Mouse (Mus musculus): ENCODE measurements around the gene Syndig1. TPM values are rescaled to one million over a fixed set of nuclear protein-coding genes. Genes with fewer than 3 reads are reported as not detected.

Syndig1 gene
- polyA plus RNA-seq, 1 experiment from 2014 or later: 1.3 TPM

GRCm38 (mm10) chr2:149992921-149993320, 163.9 kb downstream of the Syndig1 start:
- Histone ChIP-seq H3K9me3 (replicated peaks) (no peaks in the 10 kb centered on the region), H3K27me3 (replicated peaks) (no peaks in the 10 kb centered on the region), H3K4me3 (no peak overlapping the region), H3K36me3 (no peaks in the 10 kb centered on the region), H3K9ac (no peak overlapping the region), H3K4me2 (no peak overlapping the region), H3K27ac (no peak overlapping the region), H3K4me1 (no peaks in the 10 kb centered on the region)
- WGBS (ENCODE audit: insufficient replicate concordance): 83% methylated on average over 4 of the region's 4 CpGs
- no peak for ATAC-seq

- H3K9ac ChIP-seq: no peak overlapping the region
- ATAC-seq: no peak
- H3K36me3 ChIP-seq: no peaks in the 10 kb centered on the region
- no peaks in the 10 kb centered on the region for H3K27me3 ChIP-seq (replicated peaks)
- no peaks in the 10 kb centered on the region for H3K9me3 ChIP-seq (replicated peaks)
- H3K27ac ChIP-seq: no peak overlapping the region
- WGBS (ENCODE audit: insufficient replicate concordance): 64% methylated on average over 5 of the region's 5 CpGs
- no peak overlapping the region for H3K4me2 ChIP-seq
- H3K4me3 ChIP-seq: no peak overlapping the region
- no peaks in the 10 kb centered on the region for H3K4me1 ChIP-seq
These were observed 167.5 kb downstream of the Syndig1 start for GRCm38 (mm10) chr2:149996382-149996964.

- no peak overlapping the region for H3K9ac ChIP-seq
- no peaks in the 10 kb centered on the region for H3K4me1 ChIP-seq
- H3K4me3 ChIP-seq: no peak overlapping the region
- H3K27ac ChIP-seq: no peak overlapping the region
- H3K4me2 ChIP-seq: no peak overlapping the region
- H3K9me3 ChIP-seq (replicated peaks): no peaks in the 10 kb centered on the region
- 71% methylated on average over 1 of the region's 2 CpGs for WGBS (ENCODE audit: insufficient replicate concordance)
- no peak for ATAC-seq
- H3K36me3 ChIP-seq: no peaks in the 10 kb centered on the region
- no peaks in the 10 kb centered on the region for H3K27me3 ChIP-seq (replicated peaks)
These were observed 168.6 kb downstream of the Syndig1 start for GRCm38 (mm10) chr2:149997657-149998056.

- Histone ChIP-seq H3K4me2 (no peak overlapping the region), H3K36me3 (no peaks in the 10 kb centered on the region), H3K4me3 (no peak overlapping the region), H3K27ac (no peak overlapping the region), H3K4me1 (no peaks in the 10 kb centered on the region), H3K9ac (no peak overlapping the region), H3K9me3 (replicated peaks) (no peaks in the 10 kb centered on the region), H3K27me3 (replicated peaks) (no peaks in the 10 kb centered on the region)
- ATAC-seq: no peak
- WGBS (ENCODE audit: insufficient replicate concordance): 73% methylated on average over 4 of the region's 4 CpGs
These were observed 169.5 kb downstream of the Syndig1 start for GRCm38 (mm10) chr2:149998373-149999108.

DNA sequence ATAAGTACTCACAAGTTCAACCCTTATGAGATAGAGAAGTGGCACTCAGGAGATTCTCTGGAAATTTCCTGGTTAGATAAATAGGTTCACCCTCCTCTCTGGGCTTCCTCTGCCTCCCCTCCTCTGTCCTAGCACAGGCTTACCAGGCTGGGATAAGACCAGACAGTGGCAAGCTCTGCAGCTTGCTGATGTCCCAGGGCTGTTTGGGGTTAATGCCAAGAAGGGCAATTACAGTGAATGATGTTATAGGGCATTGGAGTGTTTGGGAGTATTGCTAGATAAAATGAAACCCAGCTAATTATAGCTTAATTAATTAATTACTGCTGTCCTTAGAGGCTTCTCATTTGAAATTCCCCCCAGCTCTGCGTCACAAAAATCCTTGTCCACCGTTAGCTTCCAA, 171.6 kb downstream of the Syndig1 start:
- Histone ChIP-seq H3K4me3 (no peak overlapping the region), H3K4me2 (no peak overlapping the region), H3K4me1 (no peaks in the 10 kb centered on the region), H3K27ac (no peak overlapping the region), H3K36me3 (no peaks in the 10 kb centered on the region), H3K9me3 (replicated peaks) (no peaks in the 10 kb centered on the region), H3K9ac (no peak overlapping the region), H3K27me3 (replicated peaks) (no peaks in the 10 kb centered on the region)
- 65% methylated on average over 2 of the region's 2 CpGs for WGBS (ENCODE audit: insufficient replicate concordance)
- no peak for ATAC-seq

DNA sequence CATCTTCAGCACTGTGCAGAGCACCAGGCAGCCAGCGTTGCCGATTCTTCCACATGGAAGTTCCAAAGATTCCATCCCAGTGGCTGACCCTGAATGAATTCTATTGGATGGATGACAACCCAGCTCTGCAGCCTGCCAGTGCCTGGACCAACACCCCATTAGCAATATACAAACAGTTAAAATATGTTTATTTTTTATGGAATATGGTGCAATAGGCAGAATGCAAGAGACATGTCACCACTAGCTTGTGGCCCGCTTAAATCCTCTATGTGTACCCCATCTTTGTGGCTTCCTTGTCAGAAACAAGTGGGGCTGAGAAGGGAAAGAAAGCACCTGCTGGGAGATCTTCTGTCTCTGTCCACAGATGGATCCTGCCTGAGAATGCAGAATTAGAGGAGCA, 174.5 kb downstream of the Syndig1 start:
- H3K36me3 ChIP-seq: no peaks in the 10 kb centered on the region
- H3K9me3 ChIP-seq (replicated peaks): no peaks in the 10 kb centered on the region
- H3K27ac ChIP-seq: no peak overlapping the region
- H3K4me1 ChIP-seq: no peaks in the 10 kb centered on the region
- no peaks in the 10 kb centered on the region for H3K27me3 ChIP-seq (replicated peaks)
- H3K4me2 ChIP-seq: no peak overlapping the region
- ATAC-seq: no peak
- no peak overlapping the region for H3K9ac ChIP-seq
- no peak overlapping the region for H3K4me3 ChIP-seq
- WGBS (ENCODE audit: insufficient replicate concordance): 77% methylated on average over 3 of the region's 3 CpGs

DNA sequence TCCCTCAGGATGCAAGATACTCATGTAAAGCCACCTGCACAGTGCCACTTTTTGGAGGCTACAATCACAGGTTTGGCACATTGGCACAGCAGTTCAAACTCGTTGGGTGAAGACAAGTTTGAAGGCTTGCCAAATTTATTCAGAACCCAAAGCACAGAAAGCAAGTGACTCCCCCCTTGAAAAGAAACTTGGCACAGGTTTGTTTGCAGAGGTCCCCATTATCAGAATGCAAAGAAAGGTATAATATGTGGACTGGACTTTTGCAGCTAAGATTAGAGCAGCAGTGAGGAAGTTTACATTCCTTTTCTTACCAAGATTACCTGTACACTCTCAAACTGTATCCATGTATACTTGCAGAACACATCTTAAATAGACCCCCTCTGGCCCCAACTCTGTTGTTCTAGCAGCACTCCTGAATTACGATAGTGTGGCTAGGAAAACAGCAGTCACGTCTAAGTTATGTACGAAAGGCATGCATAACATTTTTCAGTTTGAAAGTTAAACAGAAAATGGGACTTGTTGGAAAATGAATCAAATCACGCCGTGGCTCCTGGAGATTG, 183.9 kb downstream of the Syndig1 start:
- Histone ChIP-seq H3K9me3 (replicated peaks) (no peaks in the 10 kb centered on the region), H3K4me3 (no peak overlapping the region), H3K27ac (no peak overlapping the region), H3K4me1 (no peaks in the 10 kb centered on the region), H3K9ac (no peak overlapping the region), H3K36me3 (no peaks in the 10 kb centered on the region), H3K4me2 (no peak overlapping the region), H3K27me3 (replicated peaks) (no peaks in the 10 kb centered on the region)
- 66% methylated on average over 6 of the region's 6 CpGs for WGBS (ENCODE audit: insufficient replicate concordance)
- ATAC-seq: no peak

- Histone ChIP-seq H3K36me3 (no peaks in the 10 kb centered on the region), H3K4me2 (no peak overlapping the region), H3K4me3 (no peak overlapping the region), H3K9me3 (replicated peaks) (no peaks in the 10 kb centered on the region), H3K4me1 (no peaks in the 10 kb centered on the region), H3K27ac (no peak overlapping the region), H3K27me3 (replicated peaks) (no peaks in the 10 kb centered on the region), H3K9ac (no peak overlapping the region)
- no peak for ATAC-seq
- 77% methylated on average over 4 of the region's 4 CpGs for WGBS (ENCODE audit: insufficient replicate concordance)
These were observed 184.8 kb downstream of the Syndig1 start for GRCm38 (mm10) chr2:150013785-150014184.

DNA sequence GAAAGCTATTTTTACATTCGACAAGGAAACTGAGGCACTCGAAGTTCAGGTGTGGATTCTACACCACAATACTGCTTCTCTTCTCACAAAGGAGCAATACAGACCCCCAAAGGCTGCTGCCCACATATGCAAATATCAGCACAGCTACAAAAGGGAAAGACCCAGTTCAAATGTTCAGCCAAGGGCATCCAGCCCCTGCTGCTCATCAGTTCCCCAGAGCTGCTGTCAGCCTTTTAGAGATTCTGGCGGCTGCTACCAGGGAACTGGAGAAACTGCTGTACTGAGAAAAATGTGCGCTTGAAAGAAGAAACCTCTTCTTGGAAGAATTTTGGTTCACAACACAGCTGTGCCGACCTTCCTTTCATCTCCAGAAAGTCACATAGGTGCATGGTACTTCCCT, 187.3 kb downstream of the Syndig1 start:
- H3K27me3 ChIP-seq (replicated peaks): no peaks in the 10 kb centered on the region
- H3K4me3 ChIP-seq: no peak overlapping the region
- H3K4me2 ChIP-seq: no peak overlapping the region
- ATAC-seq: no peak
- no peaks in the 10 kb centered on the region for H3K9me3 ChIP-seq (replicated peaks)
- no peak overlapping the region for H3K27ac ChIP-seq
- 63% methylated on average over 5 of the region's 5 CpGs for WGBS (ENCODE audit: insufficient replicate concordance)
- H3K9ac ChIP-seq: no peak overlapping the region
- no peaks in the 10 kb centered on the region for H3K36me3 ChIP-seq
- no peaks in the 10 kb centered on the region for H3K4me1 ChIP-seq

DNA sequence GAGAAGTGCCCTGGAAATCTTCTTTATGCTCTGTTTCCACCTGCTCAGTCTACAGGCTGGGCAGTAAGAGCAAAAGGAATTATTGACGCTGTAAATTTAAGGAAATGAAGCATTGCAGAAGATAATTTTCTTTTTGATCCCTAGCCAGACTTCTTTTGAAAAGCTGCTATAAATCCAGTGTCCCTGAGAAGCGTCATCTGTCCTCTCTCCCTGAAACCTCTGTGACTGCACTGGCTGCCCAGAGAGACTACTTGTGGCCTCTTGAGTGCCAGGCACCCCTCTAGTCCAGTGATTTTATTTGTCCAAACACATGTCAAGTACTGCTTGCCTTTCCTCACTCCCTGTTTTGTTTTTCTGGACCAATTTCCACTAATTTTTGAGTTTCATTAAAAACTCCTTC, 191.7 kb downstream of the Syndig1 start:
- no peaks in the 10 kb centered on the region for H3K36me3 ChIP-seq
- H3K4me1 ChIP-seq: no peaks in the 10 kb centered on the region
- H3K4me2 ChIP-seq: no peak overlapping the region
- WGBS (ENCODE audit: insufficient replicate concordance): 46% methylated on average over 2 of the region's 2 CpGs
- no peak overlapping the region for H3K27ac ChIP-seq
- no peaks in the 10 kb centered on the region for H3K9me3 ChIP-seq (replicated peaks)
- no peak overlapping the region for H3K9ac ChIP-seq
- ATAC-seq: no peak
- H3K4me3 ChIP-seq: no peak overlapping the region
- H3K27me3 ChIP-seq (replicated peaks): no peaks in the 10 kb centered on the region

GRCm38 (mm10) chr2:150023873-150024339, 194.9 kb downstream of the Syndig1 start:
- 27% methylated on average over 2 of the region's 2 CpGs for WGBS (ENCODE audit: insufficient replicate concordance)
- ATAC-seq: no peak
- Histone ChIP-seq H3K9me3 (replicated peaks) (no peaks in the 10 kb centered on the region), H3K9ac (no peak overlapping the region), H3K27ac (no peak overlapping the region), H3K4me1 (no peaks in the 10 kb centered on the region), H3K27me3 (replicated peaks) (no peaks in the 10 kb centered on the region), H3K4me3 (no peak overlapping the region), H3K4me2 (no peak overlapping the region), H3K36me3 (no peaks in the 10 kb centered on the region)

DNA sequence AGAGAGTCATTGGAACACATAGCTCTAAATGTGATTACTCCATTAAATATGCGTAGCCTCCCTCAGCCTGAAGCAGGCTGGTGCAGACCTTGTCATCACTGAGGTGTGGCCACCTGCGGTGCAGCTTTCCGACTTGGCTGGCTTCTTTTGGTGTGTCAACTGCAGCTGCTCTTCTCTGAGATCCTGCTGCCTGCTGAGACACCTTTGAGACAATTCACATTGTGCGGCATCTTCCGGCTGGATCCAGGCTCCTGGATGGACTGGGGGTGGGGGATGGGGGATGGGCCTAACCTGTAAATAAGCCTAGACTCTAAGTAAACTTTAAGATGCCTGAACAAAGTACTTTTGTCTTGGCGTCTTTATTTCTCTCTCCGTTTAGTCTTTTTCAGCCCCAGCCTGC, 214.5 kb downstream of the Syndig1 start:
- 77% methylated on average over 7 of the region's 7 CpGs for WGBS (ENCODE audit: insufficient replicate concordance)
- ATAC-seq: no peak
- Histone ChIP-seq H3K27ac (no peak overlapping the region), H3K9ac (no peak overlapping the region), H3K36me3 (no peaks in the 10 kb centered on the region), H3K4me2 (no peak overlapping the region), H3K4me1 (no peaks in the 10 kb centered on the region), H3K4me3 (no peak overlapping the region), H3K9me3 (replicated peaks) (no peaks in the 10 kb centered on the region), H3K27me3 (replicated peaks) (no peaks in the 10 kb centered on the region)
